Mouse (Mus musculus): ENCODE measurements around the gene Polr2e. TPM values are rescaled to one million over a fixed set of nuclear protein-coding genes. Genes with fewer than 3 reads are reported as not detected.

The Polr2e gene
- polyA plus RNA-seq, 1 experiment, result 226 TPM

GRCm38 (mm10) chr10:80020191-80020590 lies 19.4 kb downstream of the Polr2e start:
- Histone ChIP-seq H3K27me3 (ENCODE audit: control insufficient read depth, insufficient read depth, low read length) (no peaks in the 10 kb centered on the region), H3K4me3 (ENCODE audit: control insufficient read depth, insufficient read depth, low read length) (no peak overlapping the region), H3K36me3 (ENCODE audit: control insufficient read depth, insufficient read depth, low read length) (peaks cover 62% of the 10 kb centered on the region), H3K27ac (ENCODE audit: control insufficient read depth, insufficient read depth, low read length) (0 out of 2 replicates have a peak overlapping the region, but pooled peaks have one; percentile 84), H3K4me1 (replicated peaks; ENCODE audit: control insufficient read depth, insufficient read depth, low read length) (peaks cover 70% of the 10 kb centered on the region)
- 81% methylated on average over 11 of the region's 11 CpGs for WGBS
- TF ChIP-seq POLR2A (IDR thresholded peaks at IDR 0.05; ENCODE audit: control insufficient read depth, extremely low read depth, insufficient read depth, low read length, poor library complexity) (no peak), CTCF (IDR thresholded peaks at IDR 0.05; ENCODE audit: borderline replicate concordance, control insufficient read depth, extremely low read depth, insufficient read depth, low read length, poor library complexity) (no peak)
- no peak for DNase-seq

DNA sequence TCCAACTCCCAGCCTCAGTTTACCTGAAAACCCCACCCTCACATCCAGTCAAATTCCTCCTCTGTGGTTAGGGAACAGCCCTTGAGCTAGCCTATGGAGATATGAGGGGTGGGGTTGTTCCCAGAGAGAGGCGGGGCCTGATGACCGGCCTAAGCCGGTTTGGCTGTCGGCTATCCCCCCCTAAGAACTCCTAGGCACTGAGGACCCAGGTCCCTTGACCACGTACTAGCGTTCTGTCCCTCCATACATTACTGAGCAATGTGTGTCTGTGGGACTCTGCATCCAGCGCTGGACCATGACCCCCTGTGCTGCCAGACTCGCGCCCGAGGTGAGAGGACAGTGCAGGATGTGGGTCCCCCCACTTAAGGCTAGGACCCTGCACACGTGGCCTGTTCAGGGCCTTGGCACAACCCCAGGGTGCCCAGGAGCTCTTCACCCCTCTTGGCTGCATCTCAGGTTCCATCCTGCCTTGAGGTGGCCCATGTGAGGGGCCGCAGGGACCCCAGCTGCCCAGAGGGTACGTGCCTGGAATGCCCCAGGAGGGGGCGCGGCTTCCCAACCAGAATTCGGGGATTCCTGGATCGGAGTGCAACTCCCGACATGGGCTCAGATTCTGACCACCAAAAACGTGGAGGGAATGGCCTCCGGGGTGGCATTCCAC lies 20.0 kb downstream of the Polr2e start:
- DNase-seq, result peak; percentile 18
- peaks cover 66% of the 10 kb centered on the region for H3K4me1 ChIP-seq (replicated peaks; ENCODE audit: control insufficient read depth, insufficient read depth, low read length)
- 91% methylated on average over 20 of the region's 20 CpGs for whole genome bisulfite sequencing
- TF ChIP-seq POLR2A (IDR thresholded peaks at IDR 0.05; ENCODE audit: control insufficient read depth, extremely low read depth, insufficient read depth, low read length, poor library complexity) (no peak), CTCF (IDR thresholded peaks at IDR 0.05; ENCODE audit: borderline replicate concordance, control insufficient read depth, extremely low read depth, insufficient read depth, low read length, poor library complexity) (no peak)
- H3K36me3 ChIP-seq (ENCODE audit: control insufficient read depth, insufficient read depth, low read length), result peaks cover 56% of the 10 kb centered on the region
- H3K4me3 ChIP-seq (ENCODE audit: control insufficient read depth, insufficient read depth, low read length), result peak overlapping the region; percentile 65; the same call in 1 of the 2 replicates
- H3K27me3 ChIP-seq (ENCODE audit: control insufficient read depth, insufficient read depth, low read length), result no peaks in the 10 kb centered on the region
- H3K27ac ChIP-seq (ENCODE audit: control insufficient read depth, insufficient read depth, low read length), result peak overlapping the region; percentile 84

- no peaks in the 10 kb centered on the region for H3K27me3 ChIP-seq (ENCODE audit: control insufficient read depth, insufficient read depth, low read length)
- H3K36me3 ChIP-seq (ENCODE audit: control insufficient read depth, insufficient read depth, low read length), result peaks cover 54% of the 10 kb centered on the region
- H3K4me1 ChIP-seq (replicated peaks; ENCODE audit: control insufficient read depth, insufficient read depth, low read length), result peaks cover 60% of the 10 kb centered on the region
- TF ChIP-seq CTCF (IDR thresholded peaks at IDR 0.05; ENCODE audit: borderline replicate concordance, control insufficient read depth, extremely low read depth, insufficient read depth, low read length, poor library complexity), result no peak
- TF ChIP-seq POLR2A (IDR thresholded peaks at IDR 0.05; ENCODE audit: control insufficient read depth, extremely low read depth, insufficient read depth, low read length, poor library complexity), result 0 out of 2 replicates have a peak, but pooled peaks have one; percentile 45
- peak overlapping the region; percentile 65 for H3K4me3 ChIP-seq (ENCODE audit: control insufficient read depth, insufficient read depth, low read length)
- 20% methylated on average over 13 of the region's 15 CpGs for WGBS
- peak; percentile 67 for DNase-seq
- peak overlapping the region; percentile 99 for H3K27ac ChIP-seq (ENCODE audit: control insufficient read depth, insufficient read depth, low read length)
Observed at GRCm38 (mm10) chr10:80018739-80019297, 20.8 kb downstream of the Polr2e start.

GRCm38 (mm10) chr10:80017771-80018170 lies 21.8 kb downstream of the Polr2e start:
- Histone ChIP-seq H3K36me3 (ENCODE audit: control insufficient read depth, insufficient read depth, low read length) (peaks cover 46% of the 10 kb centered on the region), H3K4me3 (ENCODE audit: control insufficient read depth, insufficient read depth, low read length) (peak overlapping the region; percentile 83), H3K27ac (ENCODE audit: control insufficient read depth, insufficient read depth, low read length) (peak overlapping the region; percentile 99), H3K4me1 (replicated peaks; ENCODE audit: control insufficient read depth, insufficient read depth, low read length) (peaks cover 53% of the 10 kb centered on the region), H3K27me3 (ENCODE audit: control insufficient read depth, insufficient read depth, low read length) (no peaks in the 10 kb centered on the region)
- no peak for TF ChIP-seq POLR2A (IDR thresholded peaks at IDR 0.05; ENCODE audit: control insufficient read depth, extremely low read depth, insufficient read depth, low read length, poor library complexity)
- no peak for TF ChIP-seq CTCF (IDR thresholded peaks at IDR 0.05; ENCODE audit: borderline replicate concordance, control insufficient read depth, extremely low read depth, insufficient read depth, low read length, poor library complexity)
- WGBS, result 14% methylated on average over 14 of the region's 14 CpGs
- peak; percentile 62 for DNase-seq

DNA sequence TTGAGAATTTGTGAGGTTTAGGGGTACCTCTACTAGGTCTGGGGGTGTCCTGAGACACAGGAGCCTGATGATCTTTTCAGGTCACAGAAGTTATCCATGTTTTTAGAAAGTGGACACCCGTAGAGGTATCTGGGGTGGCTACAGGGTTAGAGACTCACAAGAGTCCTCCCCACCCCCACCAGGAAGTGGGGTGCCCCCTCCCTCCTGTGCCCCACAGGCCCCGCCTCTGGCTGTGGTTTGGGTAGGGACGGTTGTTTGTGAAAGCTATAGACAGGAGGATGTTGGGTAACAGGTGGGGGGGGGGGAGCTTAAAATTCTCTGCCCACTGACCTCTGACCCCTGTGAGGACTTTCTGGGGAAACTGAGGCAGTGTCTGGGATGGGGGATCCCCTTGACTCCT lies 22.2 kb downstream of the Polr2e start:
- WGBS, result 2% methylated on average over 3 of the region's 3 CpGs
- peak; percentile 97 for DNase-seq

GRCm38 (mm10) chr10:80016931-80017330 lies 22.7 kb downstream of the Polr2e start:
- H3K27me3 ChIP-seq (ENCODE audit: control insufficient read depth, insufficient read depth, low read length), result no peaks in the 10 kb centered on the region

More for the DNA sequence above, 22.2 kb downstream of the Polr2e start:
- Histone ChIP-seq H3K36me3 (ENCODE audit: control insufficient read depth, insufficient read depth, low read length) (peaks cover 42% of the 10 kb centered on the region), H3K4me3 (ENCODE audit: control insufficient read depth, insufficient read depth, low read length) (peak overlapping the region; percentile 83), H3K27me3 (ENCODE audit: control insufficient read depth, insufficient read depth, low read length) (no peaks in the 10 kb centered on the region), H3K27ac (ENCODE audit: control insufficient read depth, insufficient read depth, low read length) (peak overlapping the region; percentile 99), H3K4me1 (replicated peaks; ENCODE audit: control insufficient read depth, insufficient read depth, low read length) (peaks cover 49% of the 10 kb centered on the region)
- peak; percentile 15; the same call in 1 of the 2 replicates for TF ChIP-seq CTCF (IDR thresholded peaks at IDR 0.05; ENCODE audit: borderline replicate concordance, control insufficient read depth, extremely low read depth, insufficient read depth, low read length, poor library complexity)
- TF ChIP-seq POLR2A (IDR thresholded peaks at IDR 0.05; ENCODE audit: control insufficient read depth, extremely low read depth, insufficient read depth, low read length, poor library complexity), result no peak

More at GRCm38 (mm10) chr10:80016931-80017330, 22.7 kb downstream of the Polr2e start:
- H3K36me3 ChIP-seq (ENCODE audit: control insufficient read depth, insufficient read depth, low read length), result peaks cover 38% of the 10 kb centered on the region
- H3K4me1 ChIP-seq (replicated peaks; ENCODE audit: control insufficient read depth, insufficient read depth, low read length), result peaks cover 44% of the 10 kb centered on the region
- 2% methylated on average over 10 of the region's 10 CpGs for WGBS
- TF ChIP-seq CTCF (IDR thresholded peaks at IDR 0.05; ENCODE audit: borderline replicate concordance, control insufficient read depth, extremely low read depth, insufficient read depth, low read length, poor library complexity) (no peak), POLR2A (IDR thresholded peaks at IDR 0.05; ENCODE audit: control insufficient read depth, extremely low read depth, insufficient read depth, low read length, poor library complexity) (no peak)
- H3K27ac ChIP-seq (ENCODE audit: control insufficient read depth, insufficient read depth, low read length), result peak overlapping the region; percentile 86
- no peak for DNase-seq
- H3K4me3 ChIP-seq (ENCODE audit: control insufficient read depth, insufficient read depth, low read length), result peak overlapping the region; percentile 83

Measured in thymus, adult 2 months (tissue).